Mouse (Mus musculus): ENCODE data around the gene Brd1.

The Brd1 gene

GRCm38 (mm10) chr15:88684039-88684438 lies 50.0 kb downstream of the Brd1 start:
- no peak for DNase-seq

DNA sequence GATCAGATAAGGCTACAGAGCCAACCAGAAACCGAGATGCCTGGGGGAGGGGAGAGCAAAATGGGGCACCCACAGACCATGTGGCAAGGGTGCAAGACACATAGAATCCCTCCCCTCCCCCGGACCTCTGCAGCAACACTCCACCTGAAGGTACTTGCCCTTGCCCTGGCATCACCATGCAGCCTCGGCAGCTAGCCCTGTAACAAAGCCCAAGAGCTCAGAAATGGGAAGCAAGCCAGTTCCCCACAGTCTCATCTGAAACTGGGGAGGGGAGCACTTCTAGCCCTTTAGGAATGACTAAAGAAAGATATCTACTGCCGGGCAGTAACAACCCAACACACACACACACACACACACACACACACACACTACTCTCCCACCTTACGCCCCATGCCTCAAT lies 53.1 kb downstream of the Brd1 start:
- DNase-seq = no peak

DNA sequence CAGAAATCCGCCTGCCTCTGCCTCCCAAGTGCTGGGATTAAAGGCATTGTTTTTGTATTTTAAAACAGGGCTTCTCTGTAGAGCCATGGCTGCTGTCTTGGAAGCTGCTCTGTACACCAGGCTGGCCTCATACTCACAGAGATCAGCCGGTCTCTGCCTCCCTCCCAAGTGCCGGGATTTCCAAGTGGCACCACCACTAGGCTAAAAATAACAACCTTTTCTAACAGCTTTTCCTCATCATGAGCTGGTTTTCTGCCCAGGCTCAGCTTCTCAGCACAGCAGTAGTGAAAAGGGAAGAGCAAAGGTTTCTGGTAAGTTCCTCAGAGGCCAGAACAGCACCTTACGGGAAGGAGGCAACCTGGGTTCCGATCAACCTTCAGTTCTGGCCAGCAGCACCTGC lies 56.5 kb downstream of the Brd1 start:
- DNase-seq = no peak

DNA sequence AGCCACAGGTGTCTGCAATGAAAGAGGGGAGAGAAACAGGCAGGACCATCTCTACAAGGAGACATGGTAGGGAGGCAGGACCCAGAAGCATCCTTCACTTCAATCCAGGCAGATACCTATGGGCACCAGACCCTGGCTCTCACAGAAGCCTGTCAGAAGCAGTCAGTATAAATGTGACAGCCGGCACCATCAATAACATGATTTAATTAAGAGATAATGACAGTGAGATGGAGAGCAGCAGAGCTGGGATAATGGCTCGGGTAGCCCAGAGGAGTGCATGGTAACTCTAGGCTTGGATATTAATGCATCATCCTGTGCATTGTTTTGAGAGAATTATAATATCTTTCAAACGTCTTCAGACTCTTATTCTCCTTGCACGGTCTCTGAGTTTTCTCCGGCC lies 58.0 kb downstream of the Brd1 start:
- no peak for DNase-seq

DNA sequence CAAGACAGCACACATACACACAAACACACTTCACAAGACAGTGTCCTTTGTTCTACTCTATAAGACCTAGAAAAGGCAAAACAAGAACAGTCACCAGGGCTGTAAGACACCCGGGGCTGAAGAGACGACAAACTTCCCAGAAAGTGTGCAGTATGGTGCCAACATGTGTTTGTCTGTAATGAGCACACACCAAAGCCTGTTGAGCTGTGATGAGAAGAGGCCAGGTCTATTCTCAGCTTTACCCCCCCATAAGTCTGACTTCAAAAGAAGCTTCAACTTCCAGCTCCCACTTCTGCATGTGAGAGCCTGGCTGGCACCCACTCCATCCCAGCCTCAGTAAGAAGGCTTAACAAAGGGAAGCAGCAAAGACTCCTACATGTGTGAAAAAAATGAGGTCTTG lies 65.3 kb downstream of the Brd1 start:
- no peak for DNase-seq

GRCm38 (mm10) chr15:88667653-88668052 lies 66.4 kb downstream of the Brd1 start:
- no peak for DNase-seq

GRCm38 (mm10) chr15:88665846-88666245 lies 68.2 kb downstream of the Brd1 start:
- no peak for DNase-seq

GRCm38 (mm10) chr15:88663041-88663440 lies 71.0 kb downstream of the Brd1 start:
- no peak for DNase-seq

DNA sequence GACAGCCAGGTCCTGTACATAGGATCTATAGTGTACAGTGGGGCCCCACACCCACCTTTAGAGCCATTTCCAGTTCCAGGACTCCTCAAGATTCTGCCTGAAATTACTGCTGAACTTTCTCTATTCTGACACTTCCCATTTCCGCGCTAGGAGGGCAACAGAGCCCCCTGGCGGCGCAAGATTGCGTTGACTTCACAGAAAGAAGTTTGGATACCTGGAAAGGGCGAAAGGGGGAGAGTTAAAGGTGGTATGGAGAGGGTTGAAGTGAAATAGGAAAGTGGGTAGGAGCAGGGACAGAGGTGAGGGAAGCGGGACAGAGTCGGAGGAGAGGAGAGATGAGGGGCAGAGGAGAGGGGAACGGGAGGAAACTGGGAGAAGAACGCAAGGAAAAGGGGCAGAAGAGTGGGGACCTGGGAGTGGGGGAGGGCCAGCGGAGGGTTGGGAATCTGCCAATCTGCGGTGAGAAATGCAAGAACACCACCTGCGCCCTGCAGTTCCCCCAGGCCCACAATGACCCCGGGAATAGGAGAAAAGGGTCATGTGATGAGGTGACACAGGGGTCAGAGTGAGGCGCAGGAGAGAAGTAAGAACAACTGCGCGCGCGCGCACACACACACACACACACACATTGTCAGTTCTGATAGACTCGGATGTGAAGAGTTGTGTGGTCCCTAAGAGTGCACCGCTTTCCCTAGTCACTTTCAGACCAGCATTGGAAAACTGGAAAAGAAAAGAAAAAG lies 71.8 kb downstream of the Brd1 start:
- peak; percentile 63 to 64 for DNase-seq

GRCm38 (mm10) chr15:88661654-88662053 lies 72.4 kb downstream of the Brd1 start:
- no peak for DNase-seq

DNA sequence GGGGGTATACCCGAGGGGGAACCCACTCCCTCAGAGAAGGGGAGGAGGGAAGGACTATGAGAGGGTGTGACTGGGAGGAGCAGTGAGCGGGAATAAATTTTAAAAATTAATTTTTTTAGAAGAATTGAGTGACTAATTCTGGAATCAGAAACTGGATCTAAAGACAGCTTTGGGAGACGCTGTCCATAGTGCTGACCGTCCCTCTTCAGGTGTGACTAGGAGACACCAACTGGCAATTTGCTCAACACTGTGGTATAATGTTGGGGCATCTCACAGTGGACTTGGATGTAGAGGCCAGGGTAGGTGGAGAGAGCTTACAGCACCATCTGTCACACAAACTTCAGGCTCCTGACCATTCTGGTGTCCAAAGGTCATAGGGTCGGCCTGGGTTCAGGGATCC lies 82.0 kb downstream of the Brd1 start:
- DNase-seq = no peak

- DNase-seq = peak; percentile 54 to 58
These were observed 83.0 kb downstream of the Brd1 start for GRCm38 (mm10) chr15:88651019-88651418.
